Mouse (Mus musculus) neutrophil, adult 5-6 weeks (primary cell): ENCODE measurements at regions not wholly inside any gene's neighbourhood (a gene's known extent, or its start where the extent isn't known, plus 50 kb on each side); places are given as distances from the start of the nearest gene placed in this dataset.

Experiments used
- ATAC-seq: fragments of 151-379, 151-347 bp; 2 replicates; pipeline ENCODE4 v1.8.0; 2017; ENCODE audit warnings: mild to moderate bottlenecking, moderate TSS enrichment; ENCODE audit not compliant: insufficient number of reproducible peaks, poor library complexity, low FRiP score, severe bottlenecking; ENCODE audit errors: extremely low read depth

- ATAC-seq = no peak
Observed at GRCm38 (mm10) chr5:33548800-33549199, 80.6 kb downstream of the Fam53a start.

DNA sequence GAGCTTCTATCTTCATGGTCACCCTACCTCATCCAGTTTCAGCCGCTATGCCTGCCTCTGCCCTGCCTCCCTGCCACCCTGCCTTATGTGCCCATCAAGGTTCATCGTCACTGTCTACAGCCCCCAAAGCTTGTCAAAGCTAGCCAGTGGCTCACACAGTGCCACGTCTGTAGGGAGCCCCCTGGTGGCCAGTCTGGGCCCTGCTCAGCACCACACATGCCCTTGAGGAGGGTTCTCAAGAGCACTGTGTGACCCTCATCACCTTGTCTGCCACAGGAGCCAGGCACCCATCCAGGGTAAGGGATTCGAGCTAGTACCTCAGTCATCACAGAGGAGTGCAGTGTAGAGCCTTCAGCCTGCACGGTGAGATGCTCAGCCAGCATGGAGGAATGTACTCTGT lies 86.1 kb downstream of the Fam53a start:
- ATAC-seq = no peak

- ATAC-seq = no peak
Observed at GRCm38 (mm10) chr5:33542643-33543042, 86.8 kb downstream of the Fam53a start.

DNA sequence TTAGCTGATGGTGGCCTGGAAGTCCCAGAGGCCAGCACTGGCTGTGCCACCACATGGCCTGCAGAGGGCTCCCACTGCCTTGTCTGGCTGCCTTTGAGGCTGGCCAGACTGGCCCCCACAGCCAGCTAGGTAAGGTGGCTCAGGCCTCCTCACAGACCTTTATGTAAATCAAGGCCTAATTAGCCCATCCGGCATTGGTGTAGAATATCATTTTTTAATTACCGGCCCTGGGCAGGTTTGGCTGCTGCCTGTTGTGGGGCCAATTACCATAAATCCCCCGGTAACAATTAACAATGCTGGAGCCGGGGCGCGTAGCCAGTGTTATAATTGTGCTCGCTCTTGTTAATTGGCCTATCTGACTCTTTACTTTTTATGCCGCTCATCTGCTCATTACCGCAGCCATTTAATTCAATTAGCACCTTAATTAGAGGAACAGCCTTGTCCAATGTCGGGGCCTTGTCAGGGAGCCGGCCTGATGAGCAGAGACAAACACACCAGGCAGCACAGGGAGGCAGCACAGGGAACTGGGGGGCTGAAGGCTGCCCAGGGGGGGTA lies 87.4 kb downstream of the Fam53a start:
- no peak for ATAC-seq

GRCm38 (mm10) chr5:33540259-33540658 lies 89.2 kb downstream of the Fam53a start:
- no peak for ATAC-seq

DNA sequence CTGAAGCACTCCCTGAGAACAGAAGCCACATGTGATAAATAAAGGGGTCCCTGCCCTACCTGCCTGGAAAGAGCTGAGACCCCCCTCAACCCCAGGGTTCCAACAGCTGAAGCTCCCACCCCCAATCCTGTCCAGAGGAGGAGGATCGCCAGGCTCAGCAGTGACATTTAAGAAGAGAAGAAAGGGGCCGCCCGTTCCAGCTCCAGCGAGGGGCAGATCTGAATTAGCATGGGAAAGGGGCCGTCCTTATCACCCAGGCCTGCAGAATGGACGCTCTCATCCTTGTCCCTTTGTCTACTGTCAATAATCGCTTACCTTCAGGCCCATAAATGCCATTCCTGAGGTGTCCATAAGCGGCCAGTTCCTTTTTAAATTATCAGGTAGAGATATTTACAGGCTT lies 92.0 kb downstream of the Fam53a start:
- ATAC-seq = no peak

DNA sequence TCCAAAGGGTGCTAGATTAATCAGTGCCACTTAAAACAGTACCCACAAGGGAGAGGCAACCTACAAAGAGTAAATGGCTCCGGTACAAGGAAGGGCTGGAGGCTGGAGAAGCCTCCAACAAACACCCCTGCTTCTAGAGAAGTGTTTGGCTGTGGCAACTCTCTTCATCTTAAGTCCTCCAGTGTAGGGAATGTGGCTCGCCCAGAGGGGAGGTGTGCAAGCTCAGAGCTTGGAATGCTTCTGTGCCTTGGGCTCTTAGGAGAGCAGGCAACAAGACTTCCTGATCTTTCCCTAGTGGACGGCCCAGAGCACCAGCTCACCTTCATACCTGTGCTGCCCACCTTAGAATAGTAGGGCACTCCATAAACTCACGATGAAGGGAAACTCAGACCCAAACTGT lies 92.4 kb downstream of the Fam53a start:
- ATAC-seq = no peak

DNA sequence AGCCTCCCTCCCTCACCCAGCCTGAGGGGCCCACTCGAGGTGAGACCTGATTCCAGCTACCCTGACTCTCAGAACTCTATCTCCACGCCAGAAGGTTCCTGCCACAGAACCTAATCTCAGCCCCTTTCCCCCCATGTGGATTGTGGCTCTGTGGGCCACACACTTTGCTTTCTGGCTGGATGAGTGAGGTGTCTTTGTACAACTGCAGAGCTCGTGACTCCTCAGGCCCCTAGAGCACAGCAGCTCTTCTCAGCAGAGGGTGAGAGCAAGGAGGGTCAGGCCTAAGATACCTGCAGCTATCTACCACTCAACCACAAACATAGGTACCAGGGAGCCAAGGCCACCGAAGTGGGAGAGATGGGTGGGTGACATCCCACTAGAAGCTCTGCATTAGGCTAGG lies 93.2 kb downstream of the Fam53a start:
- ATAC-seq = no peak

GRCm38 (mm10) chr5:33535145-33536010 lies 94.1 kb downstream of the Fam53a start:
- ATAC-seq = no peak

DNA sequence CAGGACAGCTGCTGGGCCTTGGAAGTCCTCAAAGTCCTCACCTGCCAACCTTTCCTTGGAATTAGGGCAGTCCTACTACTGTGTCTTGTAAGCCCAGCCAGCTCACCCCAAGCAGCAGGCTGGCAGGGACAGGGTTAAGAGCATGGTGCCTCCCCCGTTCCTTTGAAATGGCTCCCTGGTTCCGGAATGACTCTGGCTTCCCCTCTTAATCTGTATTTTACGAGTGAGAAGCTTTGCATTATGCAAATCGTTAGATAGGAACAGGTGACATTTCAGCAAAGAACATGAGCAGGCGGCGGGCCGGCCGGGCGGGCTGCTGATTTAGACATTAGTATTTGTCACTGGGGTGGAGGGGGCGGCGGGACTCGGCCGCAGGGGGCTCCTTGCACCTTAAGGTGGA lies 95.1 kb downstream of the Fam53a start:
- ATAC-seq = no peak

DNA sequence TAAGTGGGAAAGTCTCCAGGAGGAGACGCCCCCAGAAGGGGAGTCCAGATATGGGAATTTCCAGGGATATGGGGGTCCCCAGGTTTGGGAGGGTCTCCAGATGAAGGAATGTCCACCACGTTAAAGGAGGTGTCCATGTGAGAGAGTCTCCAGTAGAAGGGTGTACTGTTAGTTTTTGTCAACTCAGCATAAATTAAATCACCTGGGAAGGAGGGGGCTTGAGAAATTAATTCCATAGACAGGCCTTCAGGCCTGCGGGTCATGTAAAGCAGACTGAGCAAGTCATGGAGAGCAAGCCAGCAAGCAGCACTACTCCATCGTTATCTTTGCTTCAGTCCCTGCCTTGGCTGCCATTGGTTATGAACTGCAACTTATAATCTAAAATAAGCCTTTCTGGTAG lies 96.2 kb downstream of the Fam53a start:
- ATAC-seq = no peak

- no peak for ATAC-seq
Observed at GRCm38 (mm10) chr5:33531263-33531662, 97.5 kb upstream of the Nkx1-1 start.

GRCm38 (mm10) chr5:33529771-33530170 lies 96.0 kb upstream of the Nkx1-1 start:
- ATAC-seq = no peak

- no peak for ATAC-seq
Observed at GRCm38 (mm10) chr5:33528971-33529670, 95.3 kb upstream of the Nkx1-1 start.

- ATAC-seq = no peak
Observed at GRCm38 (mm10) chr5:33527750-33528149, 94.0 kb upstream of the Nkx1-1 start.

GRCm38 (mm10) chr5:33527316-33527715 lies 93.5 kb upstream of the Nkx1-1 start:
- ATAC-seq = no peak

GRCm38 (mm10) chr5:33521951-33522742 lies 88.4 kb upstream of the Nkx1-1 start:
- ATAC-seq = no peak

GRCm38 (mm10) chr5:33520856-33521255 lies 87.1 kb upstream of the Nkx1-1 start:
- ATAC-seq = no peak

GRCm38 (mm10) chr5:33519394-33519793 lies 85.6 kb upstream of the Nkx1-1 start:
- ATAC-seq = no peak
